Mouse (Mus musculus) adrenal gland, adult 8-10 months (tissue): ENCODE results near the gene Doc2g. TPM values are rescaled to one million over a fixed set of nuclear protein-coding genes. Genes with fewer than 3 reads are reported as not detected.
"Not testable (repeated sequence)": the region's sequence is repeated elsewhere in the genome, so short reads cannot be mapped to it uniquely, and the experiment has no call there.

Experiments
- DNase-seq: peaks from one replicate; pipeline ENCODE4 v3.0.0; 2022
- total RNA-seq, 4 experiments: library from RNA; stranded (reverse); gene quantifications; 2 replicates each; pipeline ENCODE4 v1.2.4; 2022

Doc2g gene
- total RNA-seq, result 1 to 10 TPM; 1.5 to 2.5 (median 1.7) TPM

DNA sequence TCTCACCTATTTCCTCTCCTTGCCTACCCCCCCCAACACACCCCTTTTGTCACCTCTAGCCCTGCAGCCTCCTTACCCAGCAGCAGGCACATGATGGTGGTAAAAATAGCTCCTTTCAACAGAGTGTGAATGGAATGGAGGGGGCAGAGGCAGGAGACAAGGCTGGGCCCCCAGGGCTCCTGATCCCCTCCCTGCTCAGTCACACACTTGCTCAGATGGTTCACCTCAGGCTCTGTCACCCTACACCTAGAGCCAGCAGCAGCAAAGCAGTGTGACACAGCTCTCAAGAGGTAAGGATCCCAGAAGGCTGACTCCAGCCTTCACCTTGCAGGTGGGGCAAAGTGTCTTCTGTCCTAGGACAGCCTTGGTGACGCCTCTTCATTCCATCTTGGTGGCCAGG lies at the start of gene Doc2g:
TSS of gene Doc2g (plus strand) at position 202 of the 400 bp plus-strand sequence.
- no peak for DNase-seq

DNA sequence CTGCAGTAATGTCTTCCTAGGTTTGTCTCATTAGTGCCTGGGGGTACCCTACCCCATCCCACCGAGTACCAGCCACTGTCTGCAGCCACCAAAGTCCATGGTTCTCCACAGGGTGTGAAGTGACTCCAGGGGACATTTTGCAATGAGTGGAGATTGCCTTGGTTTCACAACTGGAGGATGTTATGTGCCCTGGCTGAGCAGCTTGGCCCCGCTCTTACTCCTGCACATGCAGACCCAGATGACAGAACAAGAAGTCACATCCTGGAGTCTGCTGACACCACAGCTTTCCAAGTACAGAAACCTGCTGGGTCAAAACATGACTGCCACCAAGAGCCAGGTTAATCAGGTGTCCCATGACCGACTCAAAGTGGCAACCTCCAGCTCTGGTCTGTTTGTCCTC lies 48.1 kb upstream of the Doc2g start:
- peak; percentile 30 for DNase-seq

- no peak for DNase-seq
Measured at GRCm38 (mm10) chr19:3955804-3956203, 47.3 kb upstream of the Doc2g start.

DNA sequence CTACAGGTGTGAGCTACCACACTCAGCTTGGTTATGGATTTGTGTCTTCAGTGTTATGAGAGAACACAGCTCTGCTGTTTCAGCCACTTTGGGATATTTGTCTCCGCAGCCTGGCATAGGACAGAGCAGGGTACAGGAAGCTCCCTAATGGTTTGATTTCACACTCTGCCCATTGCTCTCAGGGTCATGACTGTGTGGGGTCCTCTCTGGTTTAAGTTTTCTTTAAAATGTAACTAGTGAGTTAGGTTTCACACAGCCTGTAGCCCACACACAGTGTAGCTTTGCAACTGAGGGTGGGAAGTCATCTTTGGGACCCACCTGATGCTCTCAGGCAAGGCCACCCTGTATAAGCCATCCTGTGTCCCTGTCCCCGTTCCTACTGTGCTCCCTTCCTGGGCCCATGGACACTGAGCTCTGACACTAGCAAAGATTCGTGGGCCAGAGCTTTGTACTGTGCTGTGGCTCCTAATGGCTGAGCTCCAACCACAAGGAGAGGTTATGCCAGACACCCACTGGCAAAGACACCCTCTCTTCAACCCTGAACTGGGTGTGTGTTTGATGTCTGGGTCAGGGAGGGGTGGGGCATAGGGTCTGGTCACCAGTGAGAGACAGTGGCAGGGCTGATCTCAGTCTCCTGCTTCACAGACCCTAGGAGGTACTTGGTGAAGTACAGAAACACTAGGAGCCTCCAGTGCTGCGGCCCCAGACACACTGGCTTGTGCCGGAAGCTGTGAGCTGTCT lies 45.6 kb upstream of the Doc2g start:
- not testable (repeated sequence) for DNase-seq

- DNase-seq, result no peak
Measured at GRCm38 (mm10) chr19:3958470-3958869, 44.6 kb upstream of the Doc2g start, which contains the start of gene Aldh3b3. TSS of gene Aldh3b3 (plus strand) at chr19:3958645.

DNA sequence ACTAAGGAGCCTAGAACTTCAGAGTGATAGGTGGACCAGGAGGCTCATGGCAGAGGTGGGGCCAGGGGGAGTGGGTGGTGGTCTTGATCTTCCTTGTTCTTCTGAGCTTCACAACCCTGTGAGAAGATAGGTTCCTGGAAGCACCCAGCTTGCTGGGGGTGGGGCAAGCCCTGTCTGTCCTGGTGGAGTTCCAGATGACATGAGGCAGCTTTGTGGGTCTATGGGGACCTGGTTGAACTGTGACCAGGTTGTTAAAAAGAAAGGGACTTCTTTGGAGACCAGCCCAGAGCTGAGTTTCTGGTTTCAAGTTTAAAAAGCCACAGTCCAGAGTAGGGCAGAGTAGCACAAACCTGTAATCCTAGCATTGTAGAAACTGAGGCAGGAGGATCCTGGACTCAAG lies 44.1 kb upstream of the Doc2g start:
- no peak for DNase-seq

- no peak for DNase-seq
Measured at GRCm38 (mm10) chr19:3960211-3960610, 42.9 kb upstream of the Doc2g start.

DNA sequence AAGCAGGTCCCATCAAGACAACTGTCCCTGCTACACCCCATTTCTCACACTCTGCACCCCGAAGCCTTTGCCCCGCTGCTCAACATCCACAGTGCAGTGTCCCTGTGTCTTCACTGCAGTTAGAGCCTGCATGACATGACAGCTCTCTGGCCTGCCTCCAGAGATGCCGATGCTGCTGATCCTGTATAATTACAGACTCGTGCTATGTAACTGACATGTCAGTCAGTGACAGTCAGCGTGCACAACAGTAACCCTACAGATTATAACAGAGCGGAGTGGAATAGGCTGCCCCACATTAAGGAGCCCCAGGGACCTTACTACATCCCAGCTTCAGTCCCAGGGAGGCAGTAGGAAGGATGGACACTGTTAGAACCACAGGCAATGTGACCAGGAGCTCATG lies 41.3 kb upstream of the Doc2g start:
- not testable (repeated sequence) for DNase-seq

DNA sequence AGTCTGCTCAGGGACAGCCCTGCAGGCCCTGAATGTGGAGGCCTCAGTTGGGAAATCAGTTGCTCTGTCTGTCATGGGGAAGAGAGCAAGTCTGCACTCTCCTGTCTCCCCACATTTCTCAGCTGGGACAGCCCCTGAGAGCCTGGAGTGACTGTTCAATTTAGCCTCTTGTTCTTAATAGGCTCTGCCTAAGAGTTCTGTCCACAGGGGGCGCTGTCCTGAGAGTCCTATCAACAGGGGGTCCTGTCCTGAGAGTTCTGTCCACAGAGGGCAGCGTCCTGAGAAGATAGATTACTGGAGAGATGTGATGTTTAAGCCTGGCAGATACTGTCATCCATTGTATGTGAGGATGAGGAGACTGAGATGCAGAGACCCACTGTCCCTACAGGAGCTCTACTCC lies 40.6 kb upstream of the Doc2g start:
- DNase-seq, result no peak

DNA sequence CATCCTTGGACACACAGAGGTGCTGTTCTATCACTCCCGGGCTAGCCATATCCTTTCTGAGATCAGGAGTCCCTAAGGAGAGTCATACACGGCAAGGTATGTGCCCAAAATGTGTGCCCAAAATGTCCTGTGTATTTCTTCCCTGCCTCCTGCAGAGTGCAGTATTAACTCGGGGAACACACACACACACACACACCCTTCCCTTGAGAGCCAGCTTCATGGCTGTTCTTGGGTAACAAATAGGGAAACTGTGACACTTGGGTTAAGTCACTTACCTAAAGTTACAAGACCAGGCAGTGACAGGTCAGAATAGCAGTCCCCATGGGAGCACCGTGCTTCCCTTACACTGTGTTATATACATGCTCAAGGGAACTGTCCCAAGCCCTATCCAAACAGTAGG lies 39.1 kb upstream of the Doc2g start:
- DNase-seq, result no peak

GRCm38 (mm10) chr19:3966330-3967075 lies 36.6 kb upstream of the Doc2g start:
- no peak for DNase-seq

DNA sequence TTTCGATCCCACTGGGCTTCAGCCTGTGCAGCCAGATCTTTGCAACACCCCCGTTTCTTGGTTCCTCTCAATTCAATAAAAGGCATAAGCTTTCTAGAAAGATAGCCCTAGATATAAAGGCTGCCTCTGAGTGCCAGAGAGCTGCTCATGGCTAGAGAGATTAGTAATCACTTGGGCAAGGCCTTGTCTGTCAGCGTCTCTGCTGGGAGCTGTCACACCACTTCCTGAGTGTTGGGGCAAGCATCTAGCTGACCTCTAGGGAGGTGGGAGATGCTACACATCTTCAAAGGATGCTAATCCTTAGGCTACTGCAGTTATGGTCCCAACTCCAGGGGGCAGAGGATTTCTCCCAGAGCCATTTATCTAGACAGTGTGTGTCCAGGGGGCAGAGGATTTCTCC lies 35.9 kb upstream of the Doc2g start:
- no peak for DNase-seq

GRCm38 (mm10) chr19:3972229-3972628 lies 30.9 kb upstream of the Doc2g start, which contains the start of gene Aldh3b2:
TSS of gene Aldh3b2 (plus strand) at chr19:3972328.
- DNase-seq, result no peak

GRCm38 (mm10) chr19:3974608-3975007 lies 28.5 kb upstream of the Doc2g start:
- DNase-seq, result not testable (repeated sequence)

- no peak for DNase-seq
Measured at GRCm38 (mm10) chr19:3975866-3976265, 27.2 kb upstream of the Doc2g start.

- DNase-seq, result peak; percentile 58
Measured at GRCm38 (mm10) chr19:3980309-3980708, 22.8 kb upstream of the Doc2g start.

- no peak for DNase-seq
Measured at GRCm38 (mm10) chr19:3980917-3981316, 22.2 kb upstream of the Doc2g start.

GRCm38 (mm10) chr19:3983527-3984200 lies 19.4 kb upstream of the Doc2g start:
- no peak for DNase-seq

- DNase-seq, result peak; percentile 71
Measured at GRCm38 (mm10) chr19:3985261-3985681, 17.8 kb upstream of the Doc2g start.

- DNase-seq, result peak; percentile 83
Measured at GRCm38 (mm10) chr19:3986334-3986733, 16.8 kb upstream of the Doc2g start, which contains the start of gene Acy3. TSS of gene Acy3 (plus strand) at chr19:3986570.

DNA sequence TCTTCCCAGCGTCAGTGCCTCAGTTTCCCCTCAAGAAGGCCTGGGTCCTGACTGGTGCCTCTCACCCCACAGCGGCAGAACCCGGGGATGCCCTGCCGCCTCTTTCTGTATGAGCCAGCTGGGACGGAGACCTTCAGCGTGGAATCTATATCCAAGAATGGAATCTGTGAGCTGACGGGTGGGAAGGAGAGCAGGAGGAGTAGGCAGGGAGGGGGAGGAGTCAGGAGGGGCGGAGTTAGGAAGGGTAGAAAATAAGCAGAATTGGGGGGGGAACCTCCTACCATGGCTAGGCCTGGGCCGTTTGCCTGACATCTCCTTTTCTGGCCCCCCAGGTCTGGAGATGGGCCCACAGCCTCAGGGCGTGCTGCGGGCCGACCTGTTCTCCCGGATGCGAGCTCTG lies 15.0 kb upstream of the Doc2g start:
- no peak for DNase-seq

DNA sequence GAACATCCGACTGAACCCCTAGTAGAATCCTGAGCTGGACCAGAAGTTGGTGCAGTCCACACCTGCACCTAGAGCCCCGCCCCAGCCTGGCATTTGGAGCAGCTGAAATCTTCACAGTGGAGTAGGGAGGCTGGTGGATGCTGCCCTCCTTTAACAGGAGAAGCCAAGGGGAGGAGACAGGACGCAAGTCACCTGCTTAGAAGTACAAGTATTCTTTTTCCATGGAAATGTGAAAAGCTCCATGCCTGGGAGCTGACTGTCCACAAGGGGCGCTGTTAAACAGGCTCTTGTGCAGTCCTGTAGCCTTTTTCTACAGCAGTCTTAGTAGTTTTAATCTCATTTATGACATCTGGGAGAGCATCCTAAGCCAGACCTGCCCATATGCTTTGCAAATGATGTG lies 14.4 kb upstream of the Doc2g start:
- no peak for DNase-seq

DNA sequence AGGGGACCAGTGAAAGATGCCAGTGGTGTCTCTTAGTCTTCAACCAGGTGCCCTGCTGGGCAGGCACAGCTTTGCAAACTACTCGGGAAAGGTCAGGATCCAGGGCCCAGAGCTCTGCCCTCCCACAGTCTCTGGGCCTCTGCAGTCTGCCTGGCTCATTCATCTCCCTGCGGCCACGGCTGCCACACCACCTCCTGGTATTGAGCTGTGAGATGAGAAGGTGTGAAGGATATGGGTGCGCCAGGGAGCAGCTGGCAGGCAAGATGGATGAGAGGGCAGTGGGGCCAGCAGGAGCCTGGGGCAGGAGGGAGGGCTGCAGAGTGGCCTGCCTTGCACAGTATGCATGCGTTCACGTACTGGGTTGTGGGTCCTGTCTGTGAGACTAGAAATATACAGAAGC lies 12.3 kb upstream of the Doc2g start:
- no peak for DNase-seq
